Mouse (Mus musculus): ENCODE results near the gene Dclre1a.

DNA sequence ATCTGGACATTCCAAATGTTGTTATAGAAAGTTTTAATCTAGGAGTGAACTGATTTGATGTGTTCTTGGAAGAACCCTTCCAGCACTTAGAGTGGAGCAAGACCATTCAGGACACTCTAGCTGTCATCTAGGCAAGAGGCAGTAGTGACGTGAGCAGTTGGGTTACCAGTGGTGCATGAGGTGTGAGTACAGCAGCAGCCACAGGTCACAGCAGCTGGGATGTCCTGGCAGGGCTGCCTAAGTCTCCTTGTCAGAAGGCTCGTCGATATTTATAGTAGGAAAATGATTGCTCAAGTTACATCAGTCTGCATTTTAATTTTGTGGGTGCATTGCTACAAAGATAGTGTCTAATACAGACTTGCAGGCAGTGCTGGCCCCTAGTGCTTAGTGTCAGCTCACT is 42.2 kb upstream of the Dclre1a start:
- TF ChIP-seq CTCF (IDR thresholded peaks at IDR 0.05; ENCODE audit: control insufficient read depth, insufficient read depth, low read length), result no peak
- TF ChIP-seq POLR2A (IDR thresholded peaks at IDR 0.05; ENCODE audit: borderline replicate concordance, control insufficient read depth, low read depth, low read length), result no peak
